Mouse (Mus musculus): ENCODE data around the gene Cox7a2l.
A peak's percentile ranks its signal among the peaks of the same experiment; 100 is the strongest.

Cox7a2l gene

DNA sequence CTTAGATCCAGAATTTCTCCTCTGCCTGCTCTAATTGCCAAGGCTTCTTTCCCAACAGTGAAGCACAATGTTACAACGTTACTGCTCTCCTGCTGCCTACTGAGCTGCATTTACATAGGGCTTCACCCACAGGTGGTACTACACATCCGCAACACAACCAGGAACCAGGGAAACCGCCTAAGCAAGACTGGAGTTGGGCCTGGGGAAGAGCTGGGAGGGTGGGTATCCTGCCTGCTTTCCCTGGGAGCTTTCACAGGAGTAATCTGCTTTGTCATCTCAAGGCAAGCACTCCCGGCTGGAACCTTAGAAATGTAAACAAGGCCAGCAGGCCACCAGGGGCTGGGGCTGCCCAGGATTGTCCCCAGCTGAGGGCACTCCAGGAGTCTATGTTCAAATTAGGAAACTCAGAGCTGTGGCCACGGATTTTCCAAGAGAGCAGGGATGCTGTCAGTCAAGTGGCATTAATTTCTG is 9.0 kb upstream of the Cox7a2l start:
- DNase-seq, result peak; percentile 40

DNA sequence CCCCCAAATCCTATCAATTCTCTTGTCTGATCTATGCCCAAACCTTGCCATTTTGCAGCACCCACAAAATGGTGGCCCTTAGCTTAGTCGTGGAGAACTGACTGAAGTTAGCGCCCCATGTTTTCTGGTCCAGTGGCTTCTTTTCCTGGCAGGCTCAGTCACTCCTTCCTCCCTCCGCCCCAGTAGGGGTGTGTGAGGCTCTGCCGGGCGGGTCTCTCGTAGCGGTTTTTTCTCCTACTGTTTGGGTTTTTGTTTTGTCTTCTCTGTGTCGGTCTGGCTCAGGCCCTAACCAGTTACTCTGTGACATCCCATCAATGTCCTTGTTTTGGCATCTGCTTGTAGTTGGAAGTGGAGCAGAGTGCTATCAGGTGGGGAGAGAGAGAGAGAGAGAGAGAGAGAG is 8.5 kb upstream of the Cox7a2l start:
- peak; percentile 46 for DNase-seq

DNA sequence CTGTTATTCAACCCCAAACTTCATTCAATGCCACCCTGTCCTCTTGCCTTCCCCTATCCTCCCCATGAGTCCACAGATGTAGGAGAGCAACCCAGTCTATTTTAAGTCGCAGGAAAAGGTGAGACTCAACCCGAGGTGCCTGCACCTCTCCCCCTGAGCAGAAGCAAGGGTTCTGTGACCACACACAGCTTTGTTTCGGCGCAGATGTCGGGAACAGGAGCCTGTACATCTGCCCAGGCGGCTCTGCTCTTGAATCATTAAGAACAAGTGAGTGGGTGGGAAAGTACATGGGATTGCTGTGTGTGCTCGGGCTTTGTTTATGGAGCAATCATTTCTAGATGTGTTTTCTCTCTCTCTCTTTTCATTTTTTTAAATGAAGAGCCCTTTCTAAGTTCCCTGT is 7.6 kb upstream of the Cox7a2l start:
- DNase-seq, result no peak

DNA sequence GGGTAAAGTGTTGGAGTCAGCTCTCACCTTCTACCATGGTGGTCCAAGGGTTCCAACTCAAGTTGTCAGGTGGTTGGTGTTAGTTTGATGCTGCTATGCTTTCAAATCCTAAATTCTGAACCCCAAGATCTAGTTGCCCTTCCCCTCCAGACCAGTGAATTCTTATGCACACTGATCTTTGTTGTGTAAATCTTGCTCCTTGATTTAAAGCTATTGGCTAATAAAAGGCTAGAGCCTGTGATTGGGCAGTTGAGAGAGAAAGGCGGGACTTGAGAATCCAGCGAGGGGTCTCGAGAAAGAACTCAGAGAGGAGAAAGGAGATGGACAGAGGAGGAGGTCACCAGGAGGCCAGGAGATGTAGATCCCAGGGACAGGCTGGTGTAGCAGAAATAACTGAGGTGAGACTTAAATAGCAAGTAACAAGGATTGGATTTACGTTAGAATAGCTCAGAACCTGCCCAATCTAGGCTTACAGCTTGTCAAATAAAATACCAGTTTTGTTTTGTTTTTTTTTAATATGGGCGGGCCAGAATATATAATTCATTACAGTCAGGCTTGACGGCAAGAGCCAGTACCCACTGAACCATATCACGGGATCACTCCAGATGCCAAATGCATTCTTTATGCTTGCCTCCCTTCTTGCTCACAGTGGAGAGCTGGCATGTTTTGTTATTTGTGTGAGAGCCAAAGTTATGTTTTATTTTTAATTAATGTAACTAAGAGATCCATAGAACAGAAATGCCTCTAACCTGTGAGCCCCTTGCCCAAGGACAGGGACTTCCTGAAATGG is 5.7 kb upstream of the Cox7a2l start:
- no peak for DNase-seq

DNA sequence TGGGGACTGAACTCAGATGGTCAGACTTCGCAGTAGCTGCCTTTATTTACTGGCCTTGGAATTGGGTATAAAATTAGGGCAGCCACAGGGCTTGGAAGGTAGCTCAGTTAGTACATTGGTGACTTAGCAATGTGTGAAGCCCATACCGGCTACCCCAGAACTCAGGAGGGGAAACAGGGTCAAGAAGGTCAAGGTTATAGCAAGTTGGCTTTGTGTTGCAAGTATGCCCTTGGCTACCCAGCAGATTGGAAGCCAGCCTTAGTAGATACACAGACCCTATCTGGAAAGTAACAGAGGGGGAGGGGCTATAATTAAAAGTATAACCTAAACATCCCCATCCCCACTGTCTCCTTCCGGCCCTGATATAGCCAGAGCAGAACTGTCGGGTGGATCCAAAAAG is 4.8 kb upstream of the Cox7a2l start:
- no peak for DNase-seq

DNA sequence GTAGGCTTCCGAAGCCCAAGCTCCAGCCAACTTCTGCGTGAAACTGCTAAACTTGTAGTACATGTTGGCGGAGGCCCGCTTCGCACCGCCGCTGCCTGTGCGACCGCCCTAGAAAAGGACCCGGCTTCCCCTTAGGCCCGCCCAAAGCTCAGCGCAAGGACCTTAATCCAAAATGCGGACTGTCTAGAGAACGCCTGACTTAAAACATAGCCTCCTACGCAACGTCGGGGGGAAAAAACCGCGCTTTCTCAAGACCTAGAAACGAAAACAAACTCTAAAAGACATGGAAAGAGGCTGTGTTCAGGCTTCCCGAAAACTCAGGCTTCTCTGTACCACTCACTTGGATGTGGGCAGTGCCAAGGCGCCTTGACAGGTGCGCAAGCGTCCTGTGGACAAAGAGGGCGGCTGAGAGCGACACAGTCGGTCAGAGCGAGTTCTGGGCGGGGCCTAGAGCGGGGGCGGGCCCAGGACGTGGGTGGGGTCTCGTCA is 2.9 kb downstream of the Cox7a2l start:
- peak; percentile 95 for DNase-seq

DNA sequence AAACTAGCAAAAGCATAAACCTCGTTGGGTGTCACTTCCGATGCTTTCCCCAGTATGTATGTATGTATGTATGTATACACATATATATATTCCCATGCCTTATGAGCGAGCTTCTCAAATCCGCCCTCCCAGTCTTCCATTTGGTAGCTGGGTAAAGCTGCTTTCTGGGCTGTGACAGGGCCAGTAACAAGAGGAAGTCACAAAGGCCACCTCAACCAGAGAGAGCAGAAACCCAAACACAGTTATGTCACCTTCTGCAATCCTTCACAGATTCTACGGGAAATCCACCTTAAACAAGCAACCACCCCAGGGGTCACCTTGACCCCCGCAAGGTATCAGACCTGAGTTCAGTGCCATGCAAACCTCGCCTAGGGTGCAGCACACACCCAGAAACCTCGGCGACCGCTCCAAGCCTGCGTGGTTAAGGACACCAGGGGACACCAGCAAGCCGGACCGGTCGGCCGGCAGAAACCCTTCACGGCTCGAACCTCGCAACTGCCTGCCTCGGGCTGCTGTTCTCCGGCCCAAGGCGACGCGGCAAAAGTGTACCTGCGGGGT is 3.4 kb downstream of the Cox7a2l start:
- no peak for DNase-seq

DNA sequence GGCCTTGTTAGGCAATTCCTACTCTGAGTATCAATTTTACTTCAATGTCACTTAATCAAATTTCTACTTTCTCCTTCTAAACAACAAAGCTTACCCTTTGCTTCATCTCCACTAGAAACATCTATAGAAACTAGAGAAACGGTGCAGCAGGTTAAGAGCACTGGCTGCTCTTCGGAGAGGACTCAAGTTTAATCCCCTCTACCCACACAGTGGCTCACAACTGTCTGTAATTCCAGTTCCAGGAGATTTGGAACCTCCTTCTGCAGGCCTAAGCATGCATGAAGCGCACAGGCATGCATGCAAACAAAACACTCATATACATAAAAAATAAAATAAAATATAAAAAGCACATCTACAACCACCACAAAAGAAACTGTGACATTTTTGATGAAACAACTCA is 5.0 kb downstream of the Cox7a2l start:
- no peak for DNase-seq

DNA sequence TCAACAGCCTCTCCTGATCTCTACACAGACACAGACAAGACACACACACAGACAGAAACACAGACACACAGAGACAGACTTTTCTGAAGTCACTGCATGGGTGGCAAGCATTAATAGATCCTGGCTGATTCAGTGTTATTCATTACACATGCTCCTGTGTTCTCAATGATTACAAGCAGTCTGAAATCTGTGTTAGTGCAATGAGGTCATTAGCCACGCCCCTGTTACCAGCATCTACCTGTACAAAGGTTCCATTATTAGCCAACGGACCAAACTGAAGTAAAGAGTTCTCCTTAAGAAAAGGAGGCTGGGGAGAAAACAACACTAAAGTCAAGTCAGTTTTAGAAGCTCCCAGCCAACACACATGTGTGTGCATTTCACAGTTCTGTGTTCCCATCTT is 13.4 kb downstream of the Cox7a2l start:
- DNase-seq, result no peak

DNA sequence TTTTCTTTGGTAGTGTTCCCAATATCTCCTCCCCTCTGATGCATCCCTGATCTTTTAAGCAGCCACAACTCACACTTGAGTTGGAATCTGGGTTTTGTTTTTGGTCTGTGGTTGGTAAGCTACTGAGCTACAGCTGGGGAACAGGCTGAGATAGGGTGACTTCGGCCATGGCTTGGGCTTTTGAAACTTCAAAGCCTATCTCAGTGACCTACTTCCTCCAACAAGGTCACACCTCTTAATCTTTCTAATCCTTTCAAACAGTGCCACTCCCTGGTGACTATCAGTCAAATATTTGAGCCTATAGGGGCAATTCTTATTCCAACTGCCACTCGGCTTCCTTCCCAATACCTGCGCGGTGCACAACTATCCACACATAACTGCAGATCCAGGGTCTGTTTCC is 17.4 kb downstream of the Cox7a2l start:
- DNase-seq, result no peak

DNA sequence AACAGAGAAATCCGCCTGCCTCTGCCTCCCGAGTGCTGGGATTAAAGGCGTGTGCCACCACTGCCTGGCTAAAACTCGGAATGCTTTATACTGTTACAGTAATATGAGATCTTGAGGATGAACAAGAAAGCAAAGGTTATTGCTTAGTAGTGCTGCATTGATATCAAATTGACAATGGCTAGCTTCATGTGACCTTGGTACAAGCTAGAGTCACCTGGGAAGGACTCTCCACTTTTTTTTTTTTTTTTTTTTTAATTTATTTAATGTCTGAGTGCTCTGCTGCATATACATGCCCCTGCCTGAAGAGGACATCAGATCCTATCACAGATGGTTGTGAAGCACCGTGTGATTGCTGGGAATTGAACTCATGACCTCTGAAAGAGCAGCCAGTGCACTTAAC is 18.2 kb downstream of the Cox7a2l start:
- no peak for DNase-seq

DNA sequence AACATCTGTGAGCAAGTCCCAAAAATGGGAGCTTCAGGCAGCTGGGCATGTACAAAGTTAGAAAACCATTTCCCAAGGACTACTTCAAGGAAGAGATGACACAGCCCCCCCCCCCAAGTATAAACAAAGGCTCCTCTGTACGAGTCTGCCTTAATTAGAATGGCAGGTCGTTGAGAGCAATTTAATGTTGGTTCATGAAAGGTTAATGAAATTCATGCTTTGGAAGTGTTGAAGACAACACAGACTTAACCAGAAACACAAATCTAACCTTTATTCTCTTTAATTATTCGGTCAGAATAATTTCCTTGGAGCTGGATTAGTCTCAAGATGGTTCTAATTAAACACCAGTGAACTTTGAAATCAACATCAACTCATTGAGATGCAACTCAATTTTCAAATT is 29.4 kb downstream of the Cox7a2l start:
- DNase-seq, result no peak

DNA sequence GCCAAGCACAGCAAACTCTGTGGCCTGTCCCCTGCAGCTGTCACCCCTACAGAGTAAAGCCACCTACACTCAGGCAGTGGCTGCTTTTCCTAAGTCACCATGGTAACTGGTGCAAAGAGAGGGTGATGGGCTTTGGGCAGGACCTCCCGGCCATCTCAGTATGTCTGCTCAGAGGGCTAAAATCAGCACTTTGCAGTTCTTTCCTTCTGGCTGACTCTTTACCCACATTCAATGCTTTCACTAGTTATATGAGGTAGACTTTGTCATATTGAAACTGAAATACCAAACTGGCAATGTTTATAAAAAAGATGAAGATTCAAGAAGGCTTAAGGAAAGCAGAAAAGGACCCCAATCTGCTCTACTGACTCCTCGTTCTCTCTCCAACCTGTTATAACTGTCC is 33.3 kb downstream of the Cox7a2l start:
- DNase-seq, result no peak

DNA sequence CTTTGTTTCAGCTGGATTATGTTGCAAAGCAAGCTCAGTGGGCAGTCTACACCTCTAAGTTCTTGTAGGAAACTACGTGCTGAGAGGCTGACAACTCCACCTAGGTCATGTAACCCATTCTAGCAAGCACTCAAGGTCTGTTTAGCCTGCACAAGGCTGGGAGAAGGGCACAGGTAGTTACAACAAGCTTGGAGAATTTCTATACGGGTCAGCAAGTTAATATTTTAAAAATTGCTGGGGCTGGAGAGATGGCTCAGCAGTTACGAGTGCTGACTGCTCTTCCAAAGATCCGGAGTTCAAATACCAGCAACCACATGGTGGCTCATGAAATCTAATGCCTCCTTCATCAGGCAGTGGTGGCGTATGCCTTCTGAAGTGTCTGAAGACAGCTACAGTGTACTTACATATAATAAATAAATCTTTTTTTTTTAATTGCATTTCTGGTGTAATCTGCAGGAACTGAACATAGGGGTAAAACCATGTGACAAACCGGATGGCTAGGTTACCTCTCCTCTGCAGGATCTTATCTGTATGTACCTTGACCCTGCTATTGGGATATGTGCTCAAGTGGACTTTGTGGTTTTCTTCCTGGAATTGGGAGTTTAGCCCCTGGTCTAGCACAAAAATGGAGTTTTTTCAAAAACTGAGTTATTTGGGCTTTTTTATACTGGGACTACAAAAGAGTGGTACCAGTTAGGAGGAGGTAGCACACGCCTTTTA is 34.2 kb downstream of the Cox7a2l start:
- no peak for DNase-seq

DNA sequence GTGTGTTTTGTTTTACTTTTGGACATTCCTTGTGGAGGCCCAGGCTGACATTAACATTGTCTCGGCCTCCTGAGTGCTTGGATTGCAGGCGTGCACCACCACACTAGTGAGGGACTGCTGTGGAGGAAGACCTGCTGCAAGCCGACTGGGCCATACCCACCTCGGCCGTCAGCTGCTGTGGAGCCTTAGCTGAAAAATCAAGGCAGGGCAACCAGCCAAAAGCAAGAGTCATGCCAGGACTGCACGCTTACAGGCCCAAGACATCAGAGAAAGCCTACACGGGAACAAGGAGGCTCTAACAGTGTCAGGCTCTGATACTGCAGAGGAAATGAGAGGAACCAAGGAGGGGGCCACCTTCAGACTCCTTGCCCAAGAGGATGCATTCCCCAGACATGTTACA is 35.6 kb downstream of the Cox7a2l start:
- no peak for DNase-seq

DNA sequence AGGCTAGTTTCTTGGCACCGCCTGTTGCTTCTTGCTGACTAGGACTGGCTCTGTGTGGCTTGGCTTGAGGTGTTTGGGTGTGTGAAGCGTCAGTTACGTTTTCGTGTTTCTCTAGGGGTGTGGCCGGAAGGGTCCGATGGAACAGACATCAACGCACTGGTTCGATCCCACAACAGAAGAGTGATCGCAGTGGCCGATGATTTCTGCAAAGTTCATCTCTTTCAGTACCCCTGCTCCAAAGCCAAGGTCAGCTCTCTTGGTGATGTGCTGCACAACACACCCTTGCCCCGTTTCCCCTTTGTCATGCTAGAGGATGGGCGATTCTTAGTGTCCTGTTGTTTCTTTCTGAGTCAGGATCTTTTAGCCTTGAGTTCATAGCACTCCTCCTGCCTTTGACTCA is 40.0 kb downstream of the Cox7a2l start:
- DNase-seq, result no peak

DNA sequence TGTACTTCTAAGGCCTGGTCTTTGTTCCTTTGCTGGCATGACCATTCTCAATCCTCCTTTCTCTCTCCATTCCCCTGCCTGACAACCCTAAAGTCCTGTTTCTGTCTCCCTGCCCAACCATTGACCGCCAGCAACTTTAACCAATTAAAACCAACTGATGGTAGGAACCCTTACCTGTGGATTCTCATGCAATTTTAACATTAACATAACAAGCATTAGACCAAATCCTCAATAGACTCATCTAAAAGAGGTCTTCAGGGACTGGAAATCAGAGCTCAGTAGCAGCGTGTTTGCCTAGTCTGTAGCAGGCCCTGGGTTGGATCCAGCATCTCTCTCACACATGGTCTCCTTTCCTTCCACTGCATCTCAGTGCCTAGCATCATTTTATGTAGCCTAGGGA is 47.5 kb downstream of the Cox7a2l start:
- DNase-seq, result no peak

DNA sequence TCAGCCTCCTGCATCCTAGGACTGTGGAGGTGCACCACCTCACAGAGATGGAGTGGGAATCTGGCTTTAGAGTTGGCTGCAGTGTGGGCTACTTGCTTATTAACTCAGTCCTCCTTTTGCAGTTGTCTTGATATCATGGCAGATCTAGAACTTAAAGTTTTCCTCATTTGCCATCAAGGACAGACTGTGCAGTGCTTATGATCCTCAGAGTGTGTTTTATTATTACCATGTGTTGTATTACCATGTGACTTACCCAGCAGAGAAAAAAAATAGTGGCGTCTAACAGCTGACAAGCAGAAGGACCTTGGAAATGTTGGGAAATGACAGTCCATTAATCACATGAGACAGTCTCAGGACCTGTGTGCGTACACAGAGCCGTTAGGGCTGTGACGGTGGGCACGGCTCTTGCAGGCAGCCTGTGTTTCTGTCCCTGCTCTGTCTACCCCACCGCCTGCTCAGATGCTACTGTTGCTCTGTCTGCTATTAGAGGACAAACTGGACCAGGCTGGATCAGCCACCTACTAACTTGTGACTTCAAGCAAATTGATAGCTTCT is 50.4 kb downstream of the Cox7a2l start:
- DNase-seq, result no peak

DNA sequence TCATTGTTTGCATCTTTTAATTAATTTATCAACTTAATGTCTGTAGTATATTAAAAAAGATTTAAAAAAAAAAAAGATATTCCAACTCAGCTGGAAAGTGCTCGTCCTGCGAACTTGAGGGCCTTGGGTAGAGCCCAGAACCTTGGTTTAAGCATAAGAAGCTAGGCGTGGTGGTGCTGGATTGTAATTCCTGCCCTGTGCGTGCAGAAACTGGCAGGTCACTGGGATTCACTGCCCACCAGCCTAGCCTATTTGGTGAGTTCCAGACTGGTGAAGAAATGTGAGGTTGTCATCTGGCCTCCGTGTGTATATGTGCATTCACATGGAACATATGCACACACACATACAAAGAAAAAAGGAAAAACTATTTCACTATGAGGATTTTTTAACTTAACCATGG is 51.2 kb downstream of the Cox7a2l start:
- no peak for DNase-seq

DNA sequence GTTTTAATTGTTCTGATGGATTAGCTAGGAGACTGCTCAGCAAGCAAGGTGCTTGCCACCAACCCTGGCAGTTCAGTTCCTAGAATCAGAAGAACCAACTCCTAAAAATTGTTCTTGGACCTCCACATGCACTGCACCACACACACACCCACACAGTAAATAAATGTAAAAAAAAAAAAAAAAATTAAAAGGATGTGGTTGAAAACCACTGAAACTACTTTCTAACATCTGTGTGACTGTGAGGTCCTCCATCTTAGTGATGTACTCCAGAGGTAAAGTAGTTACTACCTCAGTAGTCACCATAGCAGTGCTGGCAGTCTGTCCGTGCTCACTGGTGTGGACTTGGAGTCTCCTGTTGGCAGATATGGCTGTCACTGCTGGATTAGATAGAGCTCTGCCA is 59.9 kb downstream of the Cox7a2l start:
- DNase-seq, result no peak

DNA sequence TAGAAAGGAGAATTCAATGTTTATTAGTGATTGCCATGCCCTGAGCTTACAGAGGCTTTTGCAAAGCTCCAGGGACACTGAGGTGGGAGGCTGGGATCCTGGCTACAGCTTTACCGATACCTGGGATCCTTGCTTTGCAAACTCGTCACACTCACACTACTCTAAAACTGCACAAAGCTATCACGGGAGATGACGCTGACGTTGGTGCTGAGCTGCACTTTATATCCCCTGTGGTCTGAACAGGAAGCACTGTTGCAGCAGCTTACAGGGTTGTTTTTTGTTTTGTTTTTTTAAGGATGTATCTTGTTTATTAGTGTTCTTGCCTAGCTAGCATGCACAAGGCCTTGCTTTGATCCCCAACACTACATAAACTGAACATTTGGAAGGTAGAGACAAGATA is 63.5 kb downstream of the Cox7a2l start:
- no peak for DNase-seq

DNA sequence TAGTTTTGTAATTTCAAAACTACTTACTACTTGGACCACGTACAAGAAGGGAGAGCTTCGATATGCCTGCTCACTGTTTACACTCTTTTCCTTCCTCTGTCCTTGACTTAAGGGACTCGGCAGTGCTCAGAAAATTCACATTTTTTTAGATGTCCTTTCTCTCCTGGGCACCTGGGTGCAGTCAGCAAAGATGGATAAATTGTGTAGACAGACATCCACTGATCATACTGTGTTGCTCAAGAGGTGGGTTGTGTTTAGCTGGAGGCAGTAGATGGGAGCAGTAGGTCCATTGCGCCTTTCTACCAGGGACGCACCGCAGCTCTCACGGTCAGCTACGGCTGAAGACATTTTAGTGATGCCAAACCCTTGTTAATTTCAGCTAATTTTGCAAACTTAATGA is 64.7 kb downstream of the Cox7a2l start:
- no peak for DNase-seq

All from liver (tissue).